In the genomic region with DNA sequence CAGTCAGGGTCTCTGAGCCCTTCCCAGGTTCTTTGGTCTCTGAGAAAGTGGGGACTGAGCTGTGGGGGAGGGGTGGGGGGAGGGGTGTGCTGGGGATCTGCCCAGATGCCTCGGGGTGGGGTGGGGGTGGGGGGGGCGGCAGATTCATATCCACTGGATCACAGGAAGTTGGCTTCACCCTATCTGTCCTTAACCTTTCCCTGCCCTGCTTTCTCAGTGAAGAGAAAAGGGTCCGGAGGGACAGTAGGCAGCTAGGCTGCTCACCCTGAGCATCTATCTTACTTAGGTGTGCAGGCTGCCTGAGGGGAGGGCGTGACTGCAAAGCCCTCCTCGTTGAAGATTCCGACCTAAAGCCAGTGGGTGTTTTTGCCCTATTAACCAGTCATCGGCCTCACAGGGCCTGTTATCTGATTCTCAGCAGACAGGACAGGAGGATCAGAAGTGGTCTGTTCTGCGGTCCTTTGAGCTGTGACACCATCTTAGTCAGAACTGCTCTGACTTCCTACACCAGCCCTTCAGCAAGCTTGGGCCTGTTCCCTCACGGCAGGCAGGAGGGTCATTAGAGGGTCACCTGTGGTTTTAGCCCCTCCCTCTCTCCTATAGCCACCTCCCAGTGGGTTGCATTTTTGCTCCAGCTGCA, we compare ENCODE assay signal across 8 mouse cellular contexts. TPM values are rescaled to one million over a fixed set of nuclear protein-coding genes. Genes with fewer than 3 reads are reported as not detected.
DNase-seq lines count a peak whose midpoint lies in the region; ATAC-seq lines count a peak whose summit lies in the region.

No protein-coding gene starts in this region.

- H3K27me3 ChIP-seq in kidney, embryonic 14.5 days (ENCODE audit: control insufficient read depth, insufficient read depth, low read length): no peaks in the 10 kb centered on the region; the same call in 1 of the 2 replicates
- H3K27me3 ChIP-seq in embryonic facial prominence, embryonic 13.5 days: peaks cover 21% of the 10 kb centered on the region

- 15% methylated on average over 9 of the region's 9 CpGs for WGBS in kidney, embryonic 14.5 days
- WGBS in embryonic facial prominence, embryonic 13.5 days: 13% methylated on average over 9 of the region's 9 CpGs

- H3K4me3 ChIP-seq in kidney, embryonic 14.5 days (ENCODE audit: low read length): no peak overlapping the region
- H3K4me3 ChIP-seq in embryonic facial prominence, embryonic 13.5 days: no peak overlapping the region

- H3K36me3 ChIP-seq in kidney, embryonic 14.5 days (ENCODE audit: control insufficient read depth, insufficient read depth, low read length): no peaks in the 10 kb centered on the region; the same call in 1 of the 2 replicates
- H3K36me3 ChIP-seq in embryonic facial prominence, embryonic 13.5 days: peaks cover 19% of the 10 kb centered on the region

- peaks cover 29% of the 10 kb centered on the region for H3K4me1 ChIP-seq in kidney, embryonic 14.5 days (ENCODE audit: control insufficient read depth, insufficient read depth, low read length)
- H3K4me1 ChIP-seq in embryonic facial prominence, embryonic 13.5 days: peaks cover 41% of the 10 kb centered on the region

- H3K9me3 ChIP-seq in kidney, embryonic 14.5 days (ENCODE audit: control insufficient read depth, low read length): no peaks in the 10 kb centered on the region
- no peaks in the 10 kb centered on the region for H3K9me3 ChIP-seq in embryonic facial prominence, embryonic 13.5 days

- peak overlapping the region; percentile 57; the same call in 1 of the 2 replicates for H3K27ac ChIP-seq in kidney, embryonic 14.5 days (ENCODE audit: low read depth, low read length)
- H3K27ac ChIP-seq in embryonic facial prominence, embryonic 13.5 days: peak overlapping the region; percentile 76

- peak; percentile 50; the same call in 1 of the 2 replicates for ATAC-seq in kidney, embryonic 14.5 days (ENCODE audit: low FRiP score, low TSS enrichment)
- ATAC-seq in embryonic facial prominence, embryonic 13.5 days (ENCODE audit: insufficient number of reproducible peaks, insufficient read depth, low FRiP score, low TSS enrichment, low read depth): no peak; the same call in 1 of the 2 replicates
- peak; percentile 45 for ATAC-seq in megakaryocyte, adult 5-6 weeks (ENCODE audit: poor library complexity, severe bottlenecking)

- H3K9ac ChIP-seq in kidney, embryonic 14.5 days (ENCODE audit: low read depth, low read length): no peak overlapping the region; the same call in none of the 2 replicates
- H3K9ac ChIP-seq in embryonic facial prominence, embryonic 13.5 days: no peak overlapping the region

- no peak overlapping the region for H3K4me2 ChIP-seq in kidney, embryonic 14.5 days (replicated peaks; ENCODE audit: low read depth, low read length)
- peak overlapping the region; percentile 7; the same call in 1 of the 2 replicates for H3K4me2 ChIP-seq in embryonic facial prominence, embryonic 13.5 days

- no peak for DNase-seq in kidney, postnatal 4 days
- peak; percentile 76 for DNase-seq in ES-CJ7 (ENCODE audit: low read depth, low spot score)
- DNase-seq in cerebellum, postnatal 36 days: no peak
- DNase-seq in layer of hippocampus, postnatal 14 days (ENCODE audit: low spot score in 2 of 2): no peak
- DNase-seq in cerebellum, adult 9-10 months: no peak

RNA-seq across cellular contexts. Expression of gene Mrps23, which starts 30.7 kb away (rescaled TPM):
- polyA plus RNA-seq in kidney, embryonic 14.5 days (2014; fragmentation: Nextera tagmentation; extraction: Ambion mirVana): 62.3 and 63.6 TPM in 2 replicates
- 64.1 and 69.4 TPM in 2 replicates for polyA plus RNA-seq in embryonic facial prominence, embryonic 13.5 days (2015; fragmentation: Nextera tagmentation; extraction: Ambion mirVana)
- 59.0 and 62.2 TPM in 2 replicates for total RNA-seq in megakaryocyte, adult 5-6 weeks (2015)
- 39.4 and 73.3 TPM in 2 replicates for total RNA-seq in megakaryocyte, adult 5-6 weeks (2017)
- total RNA-seq in layer of hippocampus, postnatal 14 days (2021): 10 to 100 TPM; 58.2 to 61.3 TPM
